Mouse (Mus musculus) activated CD4-positive, CD25-positive, alpha-beta regulatory T cell, adult 4 months (primary cell): ENCODE results near the gene Tcl1b3. TPM values are rescaled to one million over a fixed set of nuclear protein-coding genes. Genes with fewer than 3 reads are reported as not detected.
"Not testable (repeated sequence)": the region's sequence is repeated elsewhere in the genome, so short reads cannot be mapped to it uniquely, and the experiment has no call there.

ENCODE experiments used
- ATAC-seq: one replicate; pipeline ENCODE4 v1.8.0; 2017
- polyA plus RNA-seq, 2 experiments: library from polyadenylated mRNA; unstranded; fragments of 100-300 nt; shearing (Covaris generic); gene quantifications; one replicate each; pipeline ENCODE4 v1.2.1; 2017

Tcl1b3 gene
- polyA plus RNA-seq: not detected

GRCm38 (mm10) chr12:105190743-105191142 lies at the start of gene Tcl1b3:
TSS of gene Tcl1b3 (plus strand) at chr12:105191043.
- not testable (repeated sequence) for ATAC-seq

GRCm38 (mm10) chr12:105143096-105143495 lies 47.7 kb upstream of the Tcl1b3 start:
- ATAC-seq: no peak

GRCm38 (mm10) chr12:105144928-105145327 lies 45.9 kb upstream of the Tcl1b3 start:
- ATAC-seq: not testable (repeated sequence)

- ATAC-seq: no peak
Observed at GRCm38 (mm10) chr12:105145714-105146113, 45.1 kb upstream of the Tcl1b3 start, which contains the start of gene Tcl1b2. TSS of gene Tcl1b2 (plus strand) at chr12:105146014.

- not testable (repeated sequence) for ATAC-seq
Observed at GRCm38 (mm10) chr12:105155286-105155685, 35.6 kb upstream of the Tcl1b3 start.

GRCm38 (mm10) chr12:105158842-105159241 lies 32.0 kb upstream of the Tcl1b3 start:
- no peak for ATAC-seq

- ATAC-seq: no peak
Observed at GRCm38 (mm10) chr12:105159390-105159789, 31.5 kb upstream of the Tcl1b3 start, which contains the start of gene Tcl1b1. TSS of gene Tcl1b1 (plus strand) at chr12:105159690.

- ATAC-seq: no peak
Observed at GRCm38 (mm10) chr12:105166734-105167133, 24.1 kb upstream of the Tcl1b3 start.

GRCm38 (mm10) chr12:105173366-105173765 lies 17.5 kb upstream of the Tcl1b3 start:
- ATAC-seq: no peak

- not testable (repeated sequence) for ATAC-seq
Observed at GRCm38 (mm10) chr12:105174318-105174717, 16.5 kb upstream of the Tcl1b3 start.

- ATAC-seq: not testable (repeated sequence)
Observed at GRCm38 (mm10) chr12:105176044-105176443, 14.8 kb upstream of the Tcl1b3 start, which contains the start of gene Tcl1b5. TSS of gene Tcl1b5 (plus strand) at chr12:105176344.

GRCm38 (mm10) chr12:105181040-105181644 lies 9.7 kb upstream of the Tcl1b3 start:
- ATAC-seq: not testable (repeated sequence)

- not testable (repeated sequence) for ATAC-seq
Observed at GRCm38 (mm10) chr12:105188980-105189379, 1.9 kb upstream of the Tcl1b3 start.

GRCm38 (mm10) chr12:105199684-105200497 lies 9.0 kb downstream of the Tcl1b3 start:
- not testable (repeated sequence) for ATAC-seq

GRCm38 (mm10) chr12:105201657-105202056 lies 10.8 kb downstream of the Tcl1b3 start, which contains the start of gene Tcl1b4:
TSS of gene Tcl1b4 (plus strand) at chr12:105201957.
- not testable (repeated sequence) for ATAC-seq

- ATAC-seq: no peak
Observed at GRCm38 (mm10) chr12:105207071-105207470, 16.2 kb downstream of the Tcl1b3 start.

- ATAC-seq: no peak
Observed at GRCm38 (mm10) chr12:105208441-105208840, 17.6 kb downstream of the Tcl1b3 start.

GRCm38 (mm10) chr12:105209231-105209630 lies 18.4 kb downstream of the Tcl1b3 start:
- no peak for ATAC-seq

GRCm38 (mm10) chr12:105217101-105217760 lies 26.4 kb downstream of the Tcl1b3 start:
- ATAC-seq: no peak

- no peak for ATAC-seq
Observed at GRCm38 (mm10) chr12:105222601-105223319, 31.9 kb downstream of the Tcl1b3 start, which contains the start of gene Tcl1. TSS of gene Tcl1 (minus strand) at chr12:105222793.

GRCm38 (mm10) chr12:105224621-105225320 lies 33.9 kb downstream of the Tcl1b3 start:
- ATAC-seq: no peak
